Mouse (Mus musculus): ENCODE measurements around the gene Lrmda.

GRCm38 (mm10) chr14:22587285-22587957 lies 567.9 kb downstream of the Lrmda start:
- no peak for TF ChIP-seq POLR2A (IDR thresholded peaks at IDR 0.05; ENCODE audit: control insufficient read depth, extremely low read depth, insufficient read depth, low read length, poor library complexity)
- no peak for TF ChIP-seq CTCF (IDR thresholded peaks at IDR 0.05; ENCODE audit: borderline replicate concordance, control insufficient read depth, extremely low read depth, insufficient read depth, low read length, poor library complexity)
